Mouse (Mus musculus) thymus, adult 2 months (tissue): ENCODE measurements around the gene Gnb4. TPM values are rescaled to one million over a fixed set of nuclear protein-coding genes. Genes with fewer than 3 reads are reported as not detected.

Experiments used
- DNase-seq: peaks from one replicate; pipeline ENCODE4 v3.0.0; 2021
- H3K27ac ChIP-seq: fragments of 200-500 bp; 2 replicates; pipeline ENCODE4 v1.5.1; 2012; ENCODE audit warnings: low read length, control low read depth; ENCODE audit not compliant: control insufficient read depth, insufficient read depth
- H3K27me3 ChIP-seq: fragments of 200-500 bp; 2 replicates; pipeline ENCODE4 v1.6.1; 2012; ENCODE audit warnings: mild to moderate bottlenecking, low read length, moderate library complexity, mixed read lengths; ENCODE audit not compliant: control insufficient read depth, insufficient read depth
- H3K36me3 ChIP-seq: fragments of 200-500 bp; 2 replicates; pipeline ENCODE4 v1.6.1; 2012; ENCODE audit warnings: mild to moderate bottlenecking, low read length, moderate library complexity; ENCODE audit not compliant: control insufficient read depth, insufficient read depth
- H3K4me1 ChIP-seq: fragments of 200-500 bp; replicated peaks from 2 replicates; pipeline ENCODE4 v1.6.1; 2012; ENCODE audit warnings: low read length; ENCODE audit not compliant: control insufficient read depth, insufficient read depth
- H3K4me3 ChIP-seq: fragments of 200-500 bp; 2 replicates; pipeline ENCODE4 v1.5.1; 2012; ENCODE audit warnings: mild to moderate bottlenecking, low read length, control low read depth, moderate library complexity; ENCODE audit not compliant: control insufficient read depth, insufficient read depth
- CTCF ChIP-seq: fragments of 200-500 bp; IDR thresholded peaks from 2 replicates; pipeline ENCODE4 v1.5.1; 2012; ENCODE audit warnings: mild to moderate bottlenecking, control low read depth, low read length, moderate library complexity, borderline replicate concordance; ENCODE audit not compliant: control insufficient read depth, poor library complexity, insufficient read depth; ENCODE audit errors: extremely low read depth
- POLR2A ChIP-seq: fragments of 200-500 bp; IDR thresholded peaks from 2 replicates; pipeline ENCODE4 v1.6.1; 2012; ENCODE audit warnings: mild to moderate bottlenecking, low read length, control low read depth, moderate library complexity; ENCODE audit not compliant: control insufficient read depth, poor library complexity, insufficient read depth; ENCODE audit errors: extremely low read depth
- WGBS: fragments of 180-500 bp; shearing (Covaris S2); methylation state at CpG from one replicate; pipeline ENCODE4 v1.1.7; 2018; 5-methylcytosine and 5-hydroxymethylcytosine counted together
- polyA plus RNA-seq: library from polyadenylated mRNA; depleted of rRNA; stranded (reverse); fragments of >200 nt; gene quantifications from 2 replicates; pipeline ENCODE4 v1.2.3, GENCODE M21; 2012

The Gnb4 gene
- polyA plus RNA-seq, 1 experiment = 42.2 TPM

- Histone ChIP-seq H3K27me3 (no peaks in the 10 kb centered on the region), H3K4me3 (no peak overlapping the region), H3K4me1 (0 out of 2 replicates have a peak, but pooled peaks cover 2% of the 10 kb centered on the region), H3K36me3 (no peaks in the 10 kb centered on the region), H3K27ac (no peak overlapping the region)
- no peak for TF ChIP-seq POLR2A
- no peak for TF ChIP-seq CTCF
- 100% methylated on average over 4 of the region's 4 CpGs for WGBS
- DNase-seq = no peak
Observed at GRCm38 (mm10) chr3:32609233-32609632, 7.2 kb downstream of the Gnb4 start.

GRCm38 (mm10) chr3:32601055-32601454, 15.3 kb downstream of the Gnb4 start:
- no peak for DNase-seq
- 84% methylated on average over 10 of the region's 10 CpGs for WGBS
- Histone ChIP-seq H3K4me3 (no peak overlapping the region), H3K27me3 (no peaks in the 10 kb centered on the region), H3K27ac (no peak overlapping the region), H3K36me3 (no peaks in the 10 kb centered on the region), H3K4me1 (no peaks in the 10 kb centered on the region)
- TF ChIP-seq CTCF = no peak
- TF ChIP-seq POLR2A = no peak

- TF ChIP-seq CTCF (no peak), POLR2A (no peak)
- Histone ChIP-seq H3K27me3 (no peaks in the 10 kb centered on the region), H3K4me1 (no peaks in the 10 kb centered on the region), H3K27ac (no peak overlapping the region), H3K4me3 (no peak overlapping the region), H3K36me3 (no peaks in the 10 kb centered on the region)
- DNase-seq = no peak
- WGBS = 89% methylated on average over 3 of the region's 3 CpGs
Observed at GRCm38 (mm10) chr3:32599328-32599727, 17.1 kb downstream of the Gnb4 start.

GRCm38 (mm10) chr3:32595080-32595479, 21.3 kb downstream of the Gnb4 start:
- TF ChIP-seq CTCF (no peak), POLR2A (no peak)
- Histone ChIP-seq H3K4me1 (no peaks in the 10 kb centered on the region), H3K27ac (no peak overlapping the region), H3K27me3 (no peaks in the 10 kb centered on the region), H3K36me3 (no peaks in the 10 kb centered on the region), H3K4me3 (no peak overlapping the region)
- DNase-seq = no peak
- 95% methylated on average over 4 of the region's 4 CpGs for WGBS

GRCm38 (mm10) chr3:32586274-32586673, 30.1 kb downstream of the Gnb4 start:
- H3K27ac ChIP-seq = no peak overlapping the region
- H3K4me3 ChIP-seq = no peak overlapping the region
- no peaks in the 10 kb centered on the region for H3K27me3 ChIP-seq
- H3K36me3 ChIP-seq = no peaks in the 10 kb centered on the region
- no peaks in the 10 kb centered on the region for H3K4me1 ChIP-seq
- DNase-seq = no peak
- WGBS = 96% methylated on average over 3 of the region's 3 CpGs
- no peak for TF ChIP-seq POLR2A
- TF ChIP-seq CTCF = no peak

- Histone ChIP-seq H3K27ac (no peak overlapping the region), H3K4me3 (no peak overlapping the region), H3K27me3 (no peaks in the 10 kb centered on the region), H3K36me3 (no peaks in the 10 kb centered on the region), H3K4me1 (no peaks in the 10 kb centered on the region)
- WGBS = 91% methylated on average over 4 of the region's 4 CpGs
- TF ChIP-seq CTCF = no peak
- TF ChIP-seq POLR2A = no peak
- DNase-seq = no peak
Observed at GRCm38 (mm10) chr3:32583489-32583888, 32.9 kb downstream of the Gnb4 start.

GRCm38 (mm10) chr3:32581911-32582310, 34.5 kb downstream of the Gnb4 start:
- Histone ChIP-seq H3K27ac (no peak overlapping the region), H3K4me1 (no peaks in the 10 kb centered on the region), H3K4me3 (no peak overlapping the region), H3K27me3 (no peaks in the 10 kb centered on the region), H3K36me3 (peaks cover 7% of the 10 kb centered on the region; the same call in 1 of the 2 replicates)
- WGBS = 51% methylated on average over 3 of the region's 3 CpGs
- DNase-seq = no peak
- TF ChIP-seq POLR2A (no peak), CTCF (no peak)
